Mouse (Mus musculus) thymus, adult 2 months (tissue): ENCODE data around the gene Snx33. TPM values are rescaled to one million over a fixed set of nuclear protein-coding genes. Genes with fewer than 3 reads are reported as not detected.

Experiments
- DNase-seq: peaks from one replicate; pipeline ENCODE4 v3.0.0; 2021
- H3K27ac ChIP-seq: fragments of 200-500 bp; 2 replicates; pipeline ENCODE4 v1.5.1; 2012; ENCODE audit warnings: low read length, control low read depth; ENCODE audit not compliant: control insufficient read depth, insufficient read depth
- H3K27me3 ChIP-seq: fragments of 200-500 bp; 2 replicates; pipeline ENCODE4 v1.6.1; 2012; ENCODE audit warnings: mild to moderate bottlenecking, low read length, moderate library complexity, mixed read lengths; ENCODE audit not compliant: control insufficient read depth, insufficient read depth
- H3K36me3 ChIP-seq: fragments of 200-500 bp; 2 replicates; pipeline ENCODE4 v1.6.1; 2012; ENCODE audit warnings: mild to moderate bottlenecking, low read length, moderate library complexity; ENCODE audit not compliant: control insufficient read depth, insufficient read depth
- H3K4me1 ChIP-seq: fragments of 200-500 bp; replicated peaks from 2 replicates; pipeline ENCODE4 v1.6.1; 2012; ENCODE audit warnings: low read length; ENCODE audit not compliant: control insufficient read depth, insufficient read depth
- H3K4me3 ChIP-seq: fragments of 200-500 bp; 2 replicates; pipeline ENCODE4 v1.5.1; 2012; ENCODE audit warnings: mild to moderate bottlenecking, low read length, control low read depth, moderate library complexity; ENCODE audit not compliant: control insufficient read depth, insufficient read depth
- CTCF ChIP-seq: fragments of 200-500 bp; IDR thresholded peaks from 2 replicates; pipeline ENCODE4 v1.5.1; 2012; ENCODE audit warnings: mild to moderate bottlenecking, control low read depth, low read length, moderate library complexity, borderline replicate concordance; ENCODE audit not compliant: control insufficient read depth, poor library complexity, insufficient read depth; ENCODE audit errors: extremely low read depth
- POLR2A ChIP-seq: fragments of 200-500 bp; IDR thresholded peaks from 2 replicates; pipeline ENCODE4 v1.6.1; 2012; ENCODE audit warnings: mild to moderate bottlenecking, low read length, control low read depth, moderate library complexity; ENCODE audit not compliant: control insufficient read depth, poor library complexity, insufficient read depth; ENCODE audit errors: extremely low read depth
- WGBS: fragments of 180-500 bp; shearing (Covaris S2); methylation state at CpG from one replicate; pipeline ENCODE4 v1.1.7; 2018; 5-methylcytosine and 5-hydroxymethylcytosine counted together
- polyA plus RNA-seq: library from polyadenylated mRNA; depleted of rRNA; stranded (reverse); fragments of >200 nt; gene quantifications from 2 replicates; pipeline ENCODE4 v1.2.3, GENCODE M21; 2012

Gene Snx33
- polyA plus RNA-seq, 1 experiment: 15.0 TPM

DNA sequence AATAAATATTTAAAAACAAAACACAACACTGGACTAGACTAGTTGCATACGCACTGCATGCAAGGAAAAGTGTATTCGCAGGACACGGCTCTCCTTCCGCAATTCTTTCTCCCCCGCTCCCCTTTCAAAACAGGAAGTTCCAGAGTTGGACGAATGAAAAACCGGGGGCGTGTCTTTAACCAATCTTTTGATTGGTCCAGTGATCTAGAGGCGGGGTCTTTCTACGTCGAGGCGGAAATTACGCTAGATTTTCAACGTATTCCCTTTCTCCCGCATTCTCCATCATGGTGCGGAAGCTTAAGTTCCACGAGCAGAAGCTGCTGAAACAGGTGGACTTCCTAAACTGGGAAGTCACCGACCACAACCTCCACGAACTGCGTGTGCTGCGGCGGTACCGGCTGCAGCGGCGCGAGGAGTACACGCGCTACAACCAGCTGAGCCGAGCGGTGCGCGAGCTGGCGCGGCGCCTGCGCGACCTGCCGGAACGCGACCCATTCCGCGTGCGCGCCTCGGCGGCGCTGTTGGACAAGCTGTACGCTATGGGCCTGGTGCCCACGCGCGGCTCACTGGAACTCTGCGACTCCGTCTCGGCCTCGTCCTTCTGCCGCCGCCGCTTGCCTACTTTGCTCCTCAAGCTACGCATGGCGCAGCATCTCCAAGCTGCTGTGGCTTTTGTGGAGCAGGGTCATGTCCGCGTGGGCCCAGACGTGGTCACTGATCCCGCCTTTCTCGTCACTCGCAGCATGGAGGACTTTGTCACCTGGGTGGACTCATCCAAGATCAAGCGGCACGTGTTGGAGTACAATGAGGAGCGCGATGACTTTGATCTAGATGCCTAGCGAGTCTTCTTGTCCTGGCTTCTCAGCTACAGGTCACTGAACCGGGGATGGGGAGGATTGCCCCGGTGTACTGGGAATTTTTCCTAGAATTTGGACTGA lies 9.3 kb upstream of the Snx33 start, which contains the start of gene Imp3:
TSS of gene Imp3 (plus strand) at position 253 of the 938 bp plus-strand sequence.
- WGBS: under 1% methylated on average over 73 of the region's 73 CpGs
- peak within 1 kb of the TSS; percentile 84 for H3K4me3 ChIP-seq
- TF ChIP-seq POLR2A: peak; percentile 79; the same call in 1 of the 2 replicates
- no peak for TF ChIP-seq CTCF

GRCm38 (mm10) chr9:56936861-56937222 lies 8.7 kb upstream of the Snx33 start:
- H3K27ac ChIP-seq: no peak overlapping the region
- H3K36me3 ChIP-seq: no peaks in the 10 kb centered on the region
- peak overlapping the region; percentile 84; the same call in 1 of the 2 replicates for H3K4me3 ChIP-seq
- H3K4me1 ChIP-seq: peaks cover 5% of the 10 kb centered on the region
- DNase-seq: no peak
- WGBS: 22% methylated on average over 6 of the region's 6 CpGs
- TF ChIP-seq CTCF: no peak
- TF ChIP-seq POLR2A: no peak
- no peaks in the 10 kb centered on the region for H3K27me3 ChIP-seq

More for the DNA sequence above, 9.3 kb upstream of the Snx33 start, which contains the start of gene Imp3:
- Histone ChIP-seq H3K27ac (peak within 1 kb of the TSS; percentile 65), H3K27me3 (no peaks in the 10 kb centered on the region), H3K36me3 (no peaks in the 10 kb centered on the region), H3K4me1 (peaks cover 5% of the 10 kb centered on the region)
- peak; percentile 89 for DNase-seq

DNA sequence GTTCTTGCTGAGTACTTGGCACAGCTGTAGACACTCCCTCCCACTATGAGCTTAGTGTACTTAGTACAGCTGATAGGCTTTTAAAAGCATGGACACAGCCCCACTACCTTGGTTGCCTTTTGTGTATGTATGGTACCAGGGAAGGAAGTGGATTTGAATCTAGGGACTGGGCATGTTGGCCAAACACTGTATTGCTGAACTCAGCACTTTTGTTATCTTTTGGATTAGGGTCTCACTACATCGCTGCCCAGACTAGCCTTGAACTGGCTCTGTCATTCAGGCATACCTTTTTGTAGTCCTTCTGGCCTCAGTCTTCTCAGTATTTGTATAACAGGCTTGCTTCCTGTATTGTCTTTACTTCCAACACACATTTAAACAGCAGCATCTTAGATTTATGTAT lies 2.4 kb upstream of the Snx33 start:
- H3K27me3 ChIP-seq: no peaks in the 10 kb centered on the region
- H3K36me3 ChIP-seq: no peaks in the 10 kb centered on the region
- no peak for TF ChIP-seq CTCF
- TF ChIP-seq POLR2A: no peak
- DNase-seq: no peak
- H3K4me3 ChIP-seq: no peak overlapping the region
- 83% methylated on average over 1 of the region's 1 CpGs for WGBS
- no peak overlapping the region for H3K27ac ChIP-seq
- peaks cover 26% of the 10 kb centered on the region for H3K4me1 ChIP-seq

DNA sequence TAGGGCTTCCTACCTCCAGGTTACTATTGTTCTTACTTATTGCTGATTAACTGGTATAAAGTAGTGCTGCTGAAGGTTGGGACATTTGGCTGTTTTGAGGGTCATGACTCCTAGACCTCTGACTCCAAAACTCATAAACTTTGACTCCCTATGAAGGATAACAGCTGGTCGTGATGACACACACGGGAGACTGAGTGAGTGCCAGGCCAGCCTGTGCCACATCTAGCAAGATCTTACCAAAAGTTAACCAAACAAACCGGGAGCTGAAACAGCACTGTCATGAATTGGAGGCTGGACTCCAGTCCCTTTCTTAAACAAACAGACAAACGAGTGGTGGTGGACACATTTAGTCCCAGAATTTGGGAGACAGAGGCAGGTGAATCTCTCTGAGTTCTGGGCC lies 1.3 kb upstream of the Snx33 start:
- 88% methylated on average over 4 of the region's 4 CpGs for WGBS
- Histone ChIP-seq H3K27ac (no peak overlapping the region), H3K36me3 (no peaks in the 10 kb centered on the region), H3K27me3 (no peaks in the 10 kb centered on the region), H3K4me1 (peaks cover 34% of the 10 kb centered on the region), H3K4me3 (no peak overlapping the region)
- DNase-seq: no peak
- TF ChIP-seq CTCF (no peak), POLR2A (no peak)

- DNase-seq: peak; percentile 36
- 8% methylated on average over 35 of the region's 35 CpGs for WGBS
- Histone ChIP-seq H3K36me3 (no peaks in the 10 kb centered on the region), H3K27ac (peak overlapping the region; percentile 18; the same call in 1 of the 2 replicates), H3K4me3 (peak overlapping the region; percentile 75), H3K27me3 (no peaks in the 10 kb centered on the region), H3K4me1 (peaks cover 47% of the 10 kb centered on the region)
- TF ChIP-seq CTCF (no peak), POLR2A (no peak)
Measured at GRCm38 (mm10) chr9:56927191-56928012, 769 bp downstream of the Snx33 start.

GRCm38 (mm10) chr9:56926387-56926786 lies 1.8 kb downstream of the Snx33 start:
- H3K4me1 ChIP-seq: peaks cover 47% of the 10 kb centered on the region
- no peaks in the 10 kb centered on the region for H3K27me3 ChIP-seq
- DNase-seq: no peak
- WGBS: 93% methylated on average over 10 of the region's 10 CpGs
- no peak overlapping the region for H3K4me3 ChIP-seq
- no peaks in the 10 kb centered on the region for H3K36me3 ChIP-seq
- H3K27ac ChIP-seq: no peak overlapping the region
- TF ChIP-seq POLR2A: no peak
- no peak for TF ChIP-seq CTCF
